Mouse (Mus musculus) large intestine, adult 2 months (tissue): Measurements from ENCODE around the gene Tert. TPM values are rescaled to one million over a fixed set of nuclear protein-coding genes. Genes with fewer than 3 reads are reported as not detected.
A peak's percentile ranks its signal among the peaks of the same experiment; 100 is the strongest.

Experiments used
- DNase-seq: peaks from one replicate; pipeline ENCODE4 v3.0.0-alpha.2; 2012; ENCODE audit warnings: low read depth, low spot score
- WGBS: fragments of 180-500 bp; shearing (Covaris S2); methylation state at CpG from one replicate; pipeline ENCODE4 v1.1.7; 2018; 5-methylcytosine and 5-hydroxymethylcytosine counted together
- polyA plus RNA-seq: library from polyadenylated mRNA; depleted of rRNA; stranded (reverse); fragments of >200 nt; gene quantifications from 2 replicates; pipeline ENCODE4 v1.2.3, GENCODE M21; 2012; rRNA removed

Tert gene
- polyA plus RNA-seq, 1 experiment: 2.4 TPM

GRCm38 (mm10) chr13:73660163-73660695, 33.5 kb downstream of the Tert start:
- DNase-seq: no peak
- WGBS: 60% methylated on average over 2 of the region's 2 CpGs

- DNase-seq: no peak
- WGBS: 84% methylated on average over 7 of the region's 7 CpGs
Measured at GRCm38 (mm10) chr13:73675161-73675560, 48.5 kb downstream of the Tert start.

- WGBS: 72% methylated on average over 3 of the region's 3 CpGs
- DNase-seq: no peak
Measured at GRCm38 (mm10) chr13:73677853-73678252, 51.1 kb downstream of the Tert start, which contains the start of gene Slc6a18. Gene Slc6a18 (minus strand): TSS chr13:73678023.

GRCm38 (mm10) chr13:73679311-73679710, 52.6 kb downstream of the Tert start:
- 65% methylated on average over 2 of the region's 2 CpGs for WGBS
- DNase-seq: no peak

GRCm38 (mm10) chr13:73680394-73680793, 53.7 kb downstream of the Tert start:
- WGBS: 15% methylated on average over 1 of the region's 1 CpGs
- no peak for DNase-seq

- WGBS: 88% methylated on average over 2 of the region's 2 CpGs
- DNase-seq: no peak
Measured at GRCm38 (mm10) chr13:73682226-73682625, 55.5 kb downstream of the Tert start.

GRCm38 (mm10) chr13:73683682-73684081, 57.0 kb downstream of the Tert start:
- no peak for DNase-seq
- 79% methylated on average over 11 of the region's 11 CpGs for WGBS

- 73% methylated on average over 1 of the region's 1 CpGs for WGBS
- no peak for DNase-seq
Measured at GRCm38 (mm10) chr13:73684412-73684811, 57.7 kb downstream of the Tert start.

GRCm38 (mm10) chr13:73685502-73685901, 58.8 kb downstream of the Tert start:
- WGBS: 68% methylated on average over 6 of the region's 6 CpGs
- DNase-seq: no peak

GRCm38 (mm10) chr13:73687601-73688000, 60.9 kb downstream of the Tert start:
- WGBS: 41% methylated on average over 3 of the region's 3 CpGs
- no peak for DNase-seq

- no peak for DNase-seq
- 72% methylated on average over 4 of the region's 4 CpGs for WGBS
Measured at GRCm38 (mm10) chr13:73688934-73689333, 62.2 kb downstream of the Tert start.

GRCm38 (mm10) chr13:73692249-73692868, 65.6 kb downstream of the Tert start:
- DNase-seq: peak; percentile 10

GRCm38 (mm10) chr13:73693333-73693732, 66.6 kb downstream of the Tert start:
- whole genome bisulfite sequencing: 67% methylated on average over 2 of the region's 2 CpGs
- DNase-seq: no peak

More at GRCm38 (mm10) chr13:73692249-73692868, 65.6 kb downstream of the Tert start:
- WGBS: 23% methylated on average over 10 of the region's 10 CpGs

- DNase-seq: no peak
- WGBS: 83% methylated on average over 1 of the region's 1 CpGs
Measured at GRCm38 (mm10) chr13:73694972-73695371, 68.3 kb downstream of the Tert start.

- 37% methylated on average over 3 of the region's 3 CpGs for WGBS
- no peak for DNase-seq
Measured at GRCm38 (mm10) chr13:73696529-73696928, 69.8 kb downstream of the Tert start.

Other genes starting within 250 kb of the Tert start
- gene Lpcat1, start 159.7 kb upstream of the Tert start, polyA plus RNA-seq: 8.0 and 10.1 TPM in 2 replicates
- 0.07 TPM in 1 of 2 replicates, not detected in the other for gene Slc6a3, start 90.2 kb upstream of the Tert start, polyA plus RNA-seq
- gene Clptm1l, start 22.9 kb upstream of the Tert start, polyA plus RNA-seq: 206 and 230 TPM in 2 replicates
- 0.85 and 1.9 TPM in 2 replicates for gene Slc6a18, start 51.1 kb downstream of the Tert start, polyA plus RNA-seq
- 278 and 763 TPM in 2 replicates for gene Slc6a19, start 78.0 kb downstream of the Tert start, polyA plus RNA-seq
- gene Slc12a7, start 106.2 kb downstream of the Tert start, polyA plus RNA-seq: 74.3 and 141 TPM in 2 replicates
- 14.6 and 17.4 TPM in 2 replicates for gene Nkd2, start 220.7 kb downstream of the Tert start, polyA plus RNA-seq